Mouse (Mus musculus): ENCODE measurements around the gene Igf2bp3.

Gene Igf2bp3

DNA sequence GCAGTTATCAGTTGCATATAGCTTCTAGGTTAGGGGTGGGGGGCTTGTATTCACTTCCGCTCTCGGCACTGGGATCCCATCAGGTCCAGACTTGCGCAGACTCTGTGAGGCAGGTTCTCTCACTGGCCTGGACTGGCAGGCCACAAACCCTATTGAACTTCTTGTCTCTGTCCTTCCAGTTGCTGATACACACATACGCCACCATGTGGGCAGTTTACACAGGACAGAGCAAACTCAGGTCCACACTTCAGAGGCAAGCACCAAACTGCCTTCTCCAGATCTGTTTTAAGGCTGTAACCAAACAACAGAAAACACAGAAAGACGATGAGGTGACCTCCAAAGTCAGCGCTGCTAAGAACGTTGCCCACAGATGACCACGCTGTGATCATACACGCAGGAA, 72.3 kb downstream of the Igf2bp3 start:
- ChIA-PET CTCF (interaction anchor here in 2 of 4 experiments (0.6 to 0.8 kb wide), 2 partner anchors 9 to 59 kb away, joined by 3 to 4 read pairs; no protein-coding TSS in a partner anchor), POLR2A (interaction anchor here in 2 of 4 experiments (0.9 to 1.9 kb wide), 4 partner anchors 31 to 61 kb away, joined by 3 to 10 read pairs (median 4); no protein-coding TSS in a partner anchor)

DNA sequence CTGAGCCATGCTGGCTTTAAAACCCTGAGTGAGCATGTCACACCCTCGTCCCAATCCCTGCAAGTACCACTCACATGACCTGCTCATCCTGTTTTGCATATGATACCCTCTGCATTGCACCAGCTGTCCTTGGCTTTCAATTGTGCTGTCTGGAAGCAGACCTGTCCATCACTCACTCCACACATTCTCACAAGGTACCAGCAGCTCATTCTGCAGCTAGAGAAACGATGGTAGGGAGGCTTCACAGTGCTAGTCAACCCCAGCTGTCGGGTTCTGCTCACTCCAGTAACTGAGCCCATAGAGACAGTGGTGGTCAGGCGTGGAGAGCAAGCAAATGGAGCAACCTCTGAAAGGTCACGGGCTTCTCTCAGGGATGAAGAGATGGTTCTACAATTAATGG, 73.6 kb downstream of the Igf2bp3 start:
- ChIA-PET POLR2A (interaction anchor here in 3 of 4 experiments (0.8 to 2.4 kb wide), 18 partner anchors 9 to 67 kb away, joined by 3 to 13 read pairs (median 5); partner anchors contain the start of gene Malsu1 (in 2 of the 3)), CTCF (interaction anchor here in 2 of 4 experiments (0.9 to 1.8 kb wide), 4 partner anchors 10 to 47 kb away, joined by 3 to 5 read pairs (median 4); no protein-coding TSS in a partner anchor)

DNA sequence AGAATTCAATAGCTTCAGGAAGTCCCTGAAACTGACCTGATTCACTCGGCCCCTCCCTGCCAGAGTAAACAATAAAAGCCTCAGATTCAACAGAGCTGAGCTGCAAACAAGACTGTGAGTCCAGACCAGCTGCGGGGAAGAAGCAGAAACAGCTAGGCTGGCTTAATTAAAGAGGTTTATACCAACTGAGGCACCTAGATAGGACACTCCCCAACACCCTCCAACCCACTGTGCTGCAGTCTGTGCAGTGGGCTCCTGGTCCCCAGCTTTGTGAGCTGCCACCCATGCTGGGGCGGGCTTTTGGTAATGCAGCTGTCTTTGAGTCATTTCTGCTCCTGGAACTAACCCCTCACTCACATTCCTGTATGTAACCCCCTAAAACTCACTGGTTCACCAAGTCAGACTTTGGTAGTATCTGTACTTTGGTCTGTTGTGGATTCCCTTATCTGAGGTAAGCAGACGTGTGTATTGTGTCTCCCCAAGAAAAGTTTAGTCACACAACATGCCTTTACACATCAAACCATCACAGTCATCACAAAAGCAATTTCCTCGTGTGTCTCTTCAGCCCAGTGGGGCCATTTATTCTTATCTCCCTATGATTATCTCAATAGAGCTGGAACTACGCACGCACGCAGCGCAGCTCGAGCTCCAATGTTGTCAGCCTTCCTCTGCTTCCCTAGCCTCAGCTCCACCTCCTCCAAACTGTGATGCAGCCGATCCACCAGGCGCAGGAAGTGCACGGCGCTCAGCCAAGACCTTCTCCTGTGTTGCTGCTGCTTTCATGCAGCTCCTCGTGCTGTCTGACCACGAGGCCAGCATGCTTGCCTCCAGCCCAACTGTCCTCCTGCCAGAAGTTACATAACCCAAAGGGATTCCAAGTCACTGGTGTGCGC, 76.4 kb downstream of the Igf2bp3 start:
- CTCF ChIA-PET = interaction anchor here in 2 of 4 experiments (1.0 to 1.4 kb wide), 3 partner anchors 12 to 80 kb away, joined by 3 to 5 read pairs (median 3); no protein-coding TSS in a partner anchor
- POLR2A ChIA-PET = interaction anchor here (0.6 to 3.0 kb wide), 31 partner anchors 9 to 424 kb away, joined by 3 to 17 read pairs (median 4); partner anchors contain the start of gene Malsu1 (in 2 of the 4)

DNA sequence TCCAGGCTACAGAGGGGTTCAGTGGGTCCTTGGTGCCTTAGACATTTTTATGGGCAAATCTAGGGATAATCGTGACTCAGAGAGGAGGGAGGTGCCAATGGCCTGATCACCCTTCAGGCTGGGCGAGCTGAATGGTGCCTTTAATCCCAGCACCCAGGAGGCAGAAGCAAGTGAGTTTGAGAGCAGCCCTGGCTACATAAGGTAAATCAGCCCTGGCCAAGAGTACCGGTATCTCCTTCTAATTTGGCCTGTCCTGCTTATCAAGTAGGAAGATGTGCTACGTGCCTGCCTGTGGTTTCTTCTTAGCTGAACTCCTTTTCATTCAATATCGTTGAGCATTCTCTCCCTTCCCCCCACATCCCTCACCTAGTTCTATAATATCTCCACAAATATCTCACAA, 78.0 kb downstream of the Igf2bp3 start:
- ChIA-PET CTCF (no interaction called here), POLR2A (interaction anchor here in 2 of 4 experiments (1.1 to 2.8 kb wide), 7 partner anchors 8 to 63 kb away, joined by 3 to 17 read pairs (median 5); partner anchors contain the start of gene Malsu1 (in 1 of the 2))

DNA sequence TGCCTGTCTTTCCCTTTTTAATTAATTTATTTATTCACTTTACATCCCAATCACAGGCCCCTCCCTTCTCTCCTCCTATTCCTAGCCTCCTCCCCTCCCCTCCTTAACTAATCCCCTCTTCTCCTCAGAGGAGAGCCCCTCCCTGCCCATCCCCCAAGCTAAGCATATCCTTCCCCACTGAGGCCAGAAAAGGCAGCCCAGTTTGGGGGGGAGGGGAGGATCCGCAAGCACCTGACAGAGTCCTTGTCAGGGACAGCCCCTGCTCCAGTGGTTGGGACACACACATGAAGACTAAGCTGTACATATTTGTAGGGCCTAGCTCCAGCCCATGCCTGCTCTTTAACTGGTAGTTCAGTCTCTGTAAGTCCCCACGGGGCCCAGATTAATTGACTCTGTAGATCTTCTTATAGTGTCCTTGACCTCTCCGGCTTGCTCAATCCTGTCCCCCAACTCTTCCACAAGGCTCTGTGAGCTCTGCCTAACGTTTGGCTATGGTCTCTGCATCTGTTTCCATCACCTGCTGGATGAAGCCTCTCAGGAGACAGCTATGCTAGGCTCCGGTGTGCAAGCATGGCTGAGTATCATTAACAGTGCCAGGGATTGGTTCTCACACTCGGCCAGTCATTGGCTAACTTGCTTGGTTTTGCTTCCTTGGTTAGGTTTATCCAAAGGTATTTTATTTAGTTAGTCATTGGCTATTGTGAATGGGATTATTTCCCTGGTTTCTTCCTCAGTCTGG, 82.2 kb downstream of the Igf2bp3 start:
- POLR2A ChIA-PET = interaction anchor here in 3 of 4 experiments (0.6 to 3.7 kb wide), 40 partner anchors 8 to 235 kb away, joined by 3 to 22 read pairs (median 4); partner anchors contain the start of genes Malsu1 (in 3 of the 3) and Fam221a (in 2 of the 3)
- CTCF ChIA-PET = interaction anchor here in 3 of 4 experiments (0.6 to 1.3 kb wide), 4 partner anchors 55 to 274 kb away, joined by 3 to 9 read pairs (median 3); no protein-coding TSS in a partner anchor

DNA sequence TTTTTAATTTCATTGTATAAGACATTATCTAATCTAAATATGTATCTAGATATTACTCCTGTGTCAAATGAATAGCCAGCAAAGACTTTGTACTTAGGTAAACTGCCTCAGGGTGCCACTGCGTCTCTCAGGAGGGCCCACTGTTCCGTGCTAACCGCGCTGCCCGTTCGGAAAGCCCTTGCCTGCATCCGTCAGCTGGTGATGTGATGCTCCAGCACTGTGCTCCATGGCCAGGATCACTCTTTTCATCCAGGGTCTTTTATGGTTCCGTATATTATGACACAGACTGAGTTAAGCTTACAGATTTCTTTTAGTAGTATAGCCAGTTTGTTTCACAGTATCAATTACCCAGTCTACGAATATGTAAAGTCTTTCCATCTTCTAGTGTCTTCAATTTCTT, 82.9 kb downstream of the Igf2bp3 start:
- CTCF ChIA-PET = interaction anchor here in 1 of 4 experiments (1.3 kb wide), 1 partner anchor 55 kb away, joined by 3 read pairs; no protein-coding TSS in a partner anchor
- POLR2A ChIA-PET = interaction anchor here in 3 of 4 experiments (0.7 to 3.7 kb wide), 28 partner anchors 9 to 235 kb away, joined by 3 to 22 read pairs (median 6); partner anchors contain the start of genes Malsu1 (in 3 of the 3) and Fam221a (in 1 of the 3)

DNA sequence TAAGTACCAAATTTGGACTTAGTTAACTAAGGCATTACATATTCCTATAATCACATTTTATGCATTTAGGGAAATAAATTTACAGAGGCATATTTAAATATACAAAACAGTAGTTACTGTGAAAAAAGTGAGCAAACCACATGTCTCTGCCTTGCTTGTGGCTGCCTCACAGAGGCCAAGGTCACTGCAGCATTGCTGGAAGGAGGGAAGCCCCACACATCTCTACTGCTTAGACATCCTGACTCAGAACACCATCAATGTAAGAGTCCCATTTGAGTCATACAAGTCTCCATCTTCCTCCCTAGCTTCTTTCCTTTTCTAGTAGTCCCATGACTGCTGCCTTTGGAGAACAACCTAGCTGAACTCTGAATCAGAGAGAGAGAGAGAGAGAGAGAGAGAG, 84.4 kb downstream of the Igf2bp3 start:
- ChIA-PET CTCF (no interaction called here), POLR2A (interaction anchor here in 1 of 4 experiments (0.5 to 2.8 kb wide), 5 partner anchors 14 to 96 kb away, joined by 3 to 8 read pairs (median 3); no protein-coding TSS in a partner anchor)

DNA sequence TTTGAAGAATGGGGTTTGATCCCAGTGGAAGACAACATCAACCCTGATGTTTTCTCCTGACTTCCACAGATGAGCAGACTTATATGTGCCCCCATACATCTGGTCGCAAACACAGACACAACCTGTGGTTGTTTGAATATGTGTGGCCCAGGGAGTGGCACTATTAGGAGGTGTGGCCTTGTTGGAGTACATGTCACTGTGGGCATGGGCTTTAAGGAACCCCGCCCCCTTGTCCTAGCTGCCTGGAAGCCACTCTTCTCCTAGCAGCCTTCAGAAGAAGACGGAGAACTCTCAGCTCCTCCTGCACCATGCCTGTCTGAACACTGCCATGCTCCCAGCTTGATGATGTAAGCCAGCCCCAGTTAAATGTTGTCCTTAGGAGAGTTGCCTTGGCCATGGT, 94.4 kb downstream of the Igf2bp3 start:
- CTCF ChIA-PET = no interaction called here
- POLR2A ChIA-PET = interaction anchor here in 2 of 4 experiments (0.6 to 2.2 kb wide), 5 partner anchors 12 to 77 kb away, joined by 3 to 8 read pairs (median 3); no protein-coding TSS in a partner anchor

DNA sequence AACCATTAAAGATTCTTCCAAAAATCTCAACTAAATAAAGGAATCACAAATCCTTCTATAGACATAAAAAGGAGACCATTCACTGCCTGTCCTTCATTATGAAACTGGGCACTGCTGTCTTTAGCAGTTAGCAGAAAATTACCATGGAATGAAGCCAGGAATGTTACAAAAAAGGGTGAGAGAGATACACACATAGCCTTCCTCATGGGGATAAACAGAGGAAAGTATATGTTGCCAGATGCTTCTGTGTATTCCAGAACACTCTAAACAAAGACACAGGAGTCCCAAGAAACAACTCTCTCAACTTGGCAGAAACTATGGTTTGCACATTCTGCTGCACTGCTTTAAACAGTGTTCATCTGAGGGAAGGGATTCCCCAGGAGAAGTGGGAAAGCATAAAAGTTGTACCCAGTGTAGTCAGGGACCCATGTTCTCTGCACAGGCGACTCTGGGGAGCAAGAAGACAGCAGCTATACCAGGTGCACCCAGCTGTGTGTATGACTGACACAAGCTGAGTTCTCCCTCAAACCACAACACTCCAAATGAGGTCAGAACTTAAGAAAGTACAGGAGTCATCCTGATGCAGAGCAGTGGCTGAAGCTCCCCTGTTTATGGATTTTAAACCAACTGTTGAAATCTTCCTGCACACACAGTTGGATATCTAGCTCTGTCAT, 95.2 kb downstream of the Igf2bp3 start:
- ChIA-PET POLR2A (interaction anchor here in 2 of 4 experiments (1.2 to 2.2 kb wide), 3 partner anchors 13 to 23 kb away, joined by 3 to 8 read pairs (median 4); no protein-coding TSS in a partner anchor), CTCF (no interaction called here)

DNA sequence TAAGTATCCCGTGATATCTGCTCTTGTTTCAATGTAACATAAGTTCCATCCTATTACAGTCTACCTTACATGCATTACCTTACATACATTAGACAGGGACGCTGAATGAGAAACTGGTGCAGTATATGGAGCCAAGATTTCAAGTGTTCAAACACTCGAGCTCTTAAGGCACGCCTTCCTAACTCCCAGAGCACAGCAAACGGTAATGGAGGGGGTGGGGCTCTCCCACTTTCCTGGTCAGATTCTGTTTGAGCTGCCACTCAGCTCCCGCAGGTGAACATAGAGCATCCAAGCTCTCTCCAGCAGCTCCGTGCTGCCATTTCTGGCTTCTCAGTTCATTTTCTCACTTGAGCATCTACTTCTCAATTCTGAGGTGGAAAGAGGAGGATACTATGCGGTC, 96.3 kb downstream of the Igf2bp3 start:
- CTCF ChIA-PET = no interaction called here
- POLR2A ChIA-PET = interaction anchor here in 2 of 4 experiments (0.7 to 2.2 kb wide), 8 partner anchors 9 to 25 kb away, joined by 3 to 12 read pairs (median 4); no protein-coding TSS in a partner anchor

DNA sequence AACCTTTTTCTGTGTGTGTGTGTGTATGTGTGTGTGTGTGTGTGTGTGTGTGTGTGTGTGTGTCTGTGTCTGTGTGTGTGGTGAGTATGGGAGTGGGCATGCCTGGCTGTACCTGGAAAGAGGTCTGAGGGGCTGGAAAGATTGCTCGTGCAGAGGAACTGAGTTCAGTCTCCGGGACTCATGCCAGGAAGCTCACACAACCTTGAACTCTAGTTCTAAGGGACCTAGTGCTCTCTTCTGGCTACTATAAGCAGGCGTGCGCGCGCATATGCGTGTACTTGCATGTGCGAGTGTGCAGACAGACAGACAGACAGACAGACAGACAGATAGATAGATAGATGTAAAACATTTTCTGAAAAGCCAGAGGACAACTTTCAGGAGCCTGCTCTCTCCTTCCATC, 98.5 kb downstream of the Igf2bp3 start:
- ChIA-PET CTCF (interaction anchor here in 1 of 4 experiments (0.7 kb wide), 1 partner anchor 216 kb away, joined by 7 read pairs; no protein-coding TSS in a partner anchor), POLR2A (interaction anchor here in 2 of 4 experiments (0.8 to 1.3 kb wide), 5 partner anchors 9 to 17 kb away, joined by 3 to 6 read pairs (median 4); no protein-coding TSS in a partner anchor)

DNA sequence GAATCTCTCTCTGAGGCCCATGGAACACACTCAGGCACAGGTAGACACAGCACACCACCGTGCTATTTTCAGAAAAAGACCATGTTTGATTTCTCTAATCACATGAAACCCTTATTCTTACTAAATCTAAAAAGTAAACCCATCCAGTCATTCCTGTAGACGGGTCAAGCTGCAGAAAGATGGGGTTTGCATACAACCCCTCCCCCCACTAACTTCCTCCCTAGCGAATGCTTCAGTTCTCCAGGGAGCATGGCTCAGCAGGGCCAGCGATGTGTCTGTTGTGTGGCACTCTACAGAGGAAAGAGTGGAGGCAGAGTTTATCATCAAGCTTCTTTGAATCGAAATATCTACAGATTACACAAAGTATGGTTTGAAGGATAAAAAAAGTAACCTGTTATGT, 99.2 kb downstream of the Igf2bp3 start:
- CTCF ChIA-PET = no interaction called here

DNA sequence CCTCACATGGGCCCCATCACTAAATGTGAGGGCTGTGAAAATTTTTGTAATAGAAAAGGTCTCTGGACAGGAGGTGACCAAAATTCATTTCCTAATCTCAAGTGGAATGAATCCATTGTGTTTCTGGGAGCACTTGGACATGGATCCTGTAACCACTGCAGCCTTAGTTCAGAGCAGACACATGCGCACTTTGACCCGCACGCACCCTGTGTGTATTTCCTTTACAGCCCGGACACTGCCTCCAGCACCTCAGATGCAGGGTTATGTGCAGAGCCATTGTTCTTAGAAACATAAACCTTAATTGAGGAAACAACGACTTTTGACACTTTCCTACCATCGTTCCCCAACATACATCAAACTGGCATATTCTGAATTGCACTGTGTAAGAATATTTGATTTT, 100.3 kb downstream of the Igf2bp3 start:
- CTCF ChIA-PET = no interaction called here
- POLR2A ChIA-PET = interaction anchor here in 1 of 4 experiments (1.1 to 1.2 kb wide), 2 partner anchors 8 to 41 kb away, joined by 3 read pairs; partner anchors contain the start of gene Malsu1

More for the DNA sequence above, 99.2 kb downstream of the Igf2bp3 start:
- POLR2A ChIA-PET = interaction anchor here in 2 of 4 experiments (0.8 to 1.3 kb wide), 4 partner anchors 8 to 17 kb away, joined by 3 to 6 read pairs (median 4); no protein-coding TSS in a partner anchor

DNA sequence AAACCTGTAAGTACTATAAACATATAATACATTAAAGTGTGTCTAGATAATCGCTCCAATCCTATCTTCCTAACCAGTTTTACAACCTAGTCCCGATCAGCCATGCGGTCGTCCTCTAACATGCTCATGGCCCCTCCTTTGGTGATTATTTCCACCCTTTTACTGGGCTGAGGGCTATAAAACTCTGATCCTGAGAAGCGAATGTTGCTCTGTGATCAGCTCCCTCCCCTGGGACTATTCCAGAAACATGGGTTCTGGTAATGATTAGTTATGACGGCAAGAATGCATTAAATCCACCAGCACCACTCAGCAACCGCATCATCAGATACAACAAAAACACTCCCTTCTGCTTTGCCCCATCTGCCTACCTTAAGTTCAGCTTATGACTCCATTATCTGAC, 100.9 kb downstream of the Igf2bp3 start:
- ChIA-PET CTCF (no interaction called here), POLR2A (interaction anchor here in 1 of 4 experiments (1.1 to 1.2 kb wide), 2 partner anchors 9 to 40 kb away, joined by 3 read pairs; partner anchors contain the start of gene Malsu1)

DNA sequence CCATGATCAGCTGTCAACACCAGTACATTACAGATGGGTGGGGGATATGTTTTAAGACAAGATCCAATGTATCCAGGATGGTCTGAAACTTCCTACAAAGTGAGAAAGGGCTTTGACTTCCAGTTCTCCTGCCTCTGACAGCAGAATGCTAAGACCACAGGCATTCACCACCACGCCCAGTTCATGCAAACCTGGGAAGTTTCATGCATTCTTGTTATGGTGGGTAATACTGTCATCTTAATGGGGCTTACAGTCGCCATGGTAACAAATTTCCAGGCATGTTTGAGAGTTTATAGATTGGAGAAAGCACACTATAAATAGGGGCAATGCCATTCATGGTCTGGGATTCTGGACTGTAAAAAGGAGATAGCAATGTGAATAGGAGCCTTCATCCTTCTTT, 105.6 kb downstream of the Igf2bp3 start:
- ChIA-PET CTCF (no interaction called here), POLR2A (interaction anchor here in 2 of 4 experiments (0.7 to 5.9 kb wide), 3 partner anchors 9 to 30 kb away, joined by 4 to 47 read pairs (median 30); no protein-coding TSS in a partner anchor)

DNA sequence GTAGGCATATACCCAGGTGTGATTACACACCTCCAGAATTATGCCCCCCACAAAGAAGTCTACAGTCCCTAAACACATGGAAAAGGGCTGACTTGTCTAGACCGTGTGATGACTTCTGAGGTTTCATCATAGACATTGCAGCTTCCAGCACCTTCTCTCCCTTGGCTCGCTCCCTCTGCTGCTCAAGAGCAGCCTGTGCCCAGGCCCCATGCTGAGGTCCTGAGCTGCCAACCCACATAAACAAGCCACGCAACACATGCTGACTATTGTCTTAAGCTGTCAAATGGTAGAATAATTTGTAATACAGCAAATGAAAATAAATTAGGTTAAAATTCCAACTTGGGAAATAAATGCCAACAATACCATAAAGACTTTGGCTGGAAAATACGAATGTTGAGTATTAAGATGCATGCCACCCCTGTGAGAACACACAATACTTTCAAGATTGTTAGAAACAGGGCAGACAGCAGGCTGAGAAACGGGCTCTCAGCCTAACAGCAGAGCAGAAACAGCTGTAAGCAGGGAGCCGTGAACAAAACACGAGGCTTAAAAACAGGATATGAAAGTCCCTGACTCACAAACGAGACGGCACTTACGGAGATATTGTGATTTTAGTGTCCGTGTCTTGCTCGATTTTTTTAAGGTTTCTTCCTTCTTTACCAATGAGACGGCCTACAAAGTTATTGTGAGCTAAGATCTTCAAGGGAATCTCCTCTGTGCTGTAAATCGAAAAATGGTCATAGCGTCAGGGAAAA, 107.8 kb downstream of the Igf2bp3 start:
- CTCF ChIA-PET = no interaction called here
- POLR2A ChIA-PET = interaction anchor here in 2 of 4 experiments (0.9 to 5.9 kb wide), 11 partner anchors 7 to 33 kb away, joined by 3 to 47 read pairs (median 5); partner anchors contain the start of gene Malsu1 (in 1 of the 2)

Measured in embryonic stem cell, embryonic (primary cell).